Mouse (Mus musculus) embryonic fibroblast, embryonic 13.5 days (primary cell): ENCODE measurements around the gene Trpc2.

Source experiments
- CTCF ChIP-seq: IDR thresholded peaks from 2 replicates; pipeline ENCODE4 v1.5.1; 2011; ENCODE audit warnings: mild to moderate bottlenecking, control low read depth, low read length, moderate library complexity, borderline replicate concordance; ENCODE audit not compliant: insufficient read depth
- POLR2A ChIP-seq: IDR thresholded peaks from 2 replicates; pipeline ENCODE4 v1.6.1; 2011; ENCODE audit warnings: low read depth, mild to moderate bottlenecking, control low read depth, low read length, moderate library complexity

- no peak for TF ChIP-seq CTCF
- no peak for TF ChIP-seq POLR2A
These were observed 49.5 kb downstream of the Trpc2 start for GRCm38 (mm10) chr7:102132395-102132794.
